Mouse (Mus musculus) neutrophil, adult 83 days (primary cell): ENCODE results near the gene Znrf3. TPM values are rescaled to one million over a fixed set of nuclear protein-coding genes. Genes with fewer than 3 reads are reported as not detected.

Experiments
- total RNA-seq, 2 experiments: library from RNA; stranded (reverse); gene quantifications; one replicate each; pipeline ENCODE4 v1.2.4; 2023

Gene Znrf3
- 1 to 10 TPM; 1.1 TPM for total RNA-seq

DNA sequence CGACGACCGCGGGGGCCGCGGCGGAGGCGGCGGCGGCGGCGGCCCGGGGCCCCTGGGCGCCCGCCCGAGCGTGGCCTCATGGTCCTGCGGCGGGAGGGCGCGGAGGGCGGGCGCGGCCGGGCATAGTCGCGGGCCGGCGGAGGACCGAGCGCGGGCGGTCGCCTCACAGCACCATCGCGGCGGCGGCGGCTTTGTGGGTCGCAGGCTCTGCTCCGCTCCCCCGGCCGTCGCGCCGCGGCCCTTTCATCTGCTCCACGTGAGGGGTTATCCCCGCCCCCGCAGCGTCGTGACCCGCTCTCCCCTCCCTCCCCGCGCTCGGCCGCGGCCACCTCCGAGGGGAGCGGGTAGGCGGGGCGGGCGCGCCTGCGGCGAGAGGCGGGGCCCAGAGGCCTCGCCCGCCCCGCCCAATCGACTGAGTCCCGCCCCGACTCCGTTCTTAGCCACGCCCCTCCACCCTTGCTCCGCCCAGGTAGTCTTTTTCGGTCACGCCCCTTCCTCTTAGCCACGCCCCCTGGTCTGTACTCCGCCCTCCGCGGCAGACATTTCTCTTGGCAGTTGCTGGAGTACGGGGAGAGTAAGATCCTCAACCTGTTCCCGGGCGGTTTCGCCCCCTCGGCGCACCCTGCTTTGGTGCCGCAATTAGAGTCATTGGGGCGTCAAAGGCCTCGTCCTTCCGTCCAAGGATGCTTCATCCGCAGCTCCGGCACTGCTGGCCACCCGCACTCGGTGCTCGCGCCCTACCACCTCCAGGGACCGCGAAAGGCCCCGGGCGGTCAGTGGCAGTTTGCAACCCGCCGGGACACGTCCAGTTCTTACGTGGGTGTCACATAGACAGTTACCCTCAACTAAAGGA is at the start of gene Znrf3:
Gene Znrf3, minus strand, starts transcription at position 249 of the 853 bp plus-strand sequence.

DNA sequence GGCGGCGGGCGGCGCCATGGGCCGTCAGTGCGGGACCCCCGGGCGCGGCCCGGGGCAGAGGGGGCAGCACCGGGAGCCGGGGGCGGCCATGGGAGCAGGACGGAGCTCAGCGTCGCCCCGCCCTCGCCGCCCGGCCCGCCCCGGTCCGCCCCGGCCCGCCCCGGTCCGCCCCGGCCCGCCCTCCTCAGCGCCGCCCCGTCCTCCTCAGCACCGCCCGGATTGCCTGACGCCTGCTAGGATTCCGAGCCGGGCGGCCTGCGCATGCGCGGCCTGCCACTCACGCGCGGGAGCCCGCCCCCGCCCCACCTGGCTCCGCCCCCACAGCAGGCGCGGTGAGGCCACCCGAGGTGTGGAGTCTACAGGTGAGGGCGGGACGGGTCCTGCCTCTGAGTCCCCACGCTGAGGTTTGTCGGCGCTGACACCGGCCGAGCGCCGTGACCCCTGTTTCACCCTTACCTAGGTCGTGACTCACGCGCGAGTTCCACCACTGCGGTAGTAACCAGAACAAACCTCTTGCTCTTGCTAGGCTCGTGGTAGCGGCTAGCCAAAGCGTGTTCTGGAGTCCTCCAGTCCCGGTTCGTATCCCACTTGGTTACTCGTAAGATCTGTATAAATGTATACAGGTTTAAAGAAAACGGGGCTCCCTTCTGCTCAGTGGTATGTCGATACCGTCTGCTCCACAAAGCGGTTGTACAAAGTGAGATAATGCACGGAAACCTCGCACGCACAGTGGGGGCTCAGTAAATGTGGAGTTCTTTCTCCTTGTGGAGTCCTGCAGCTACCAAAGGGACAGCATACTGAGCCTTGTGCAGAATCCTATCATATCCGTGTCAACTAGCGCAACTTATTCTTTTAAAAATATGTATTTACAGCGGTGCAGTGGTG is 182.9 kb downstream of the Znrf3 start, which contains the start of gene Kremen1:
Gene Kremen1, minus strand, starts transcription at position 51 of the 885 bp plus-strand sequence.

Other genes starting within 250 kb of the Znrf3 start
- gene Kremen1, start 183.3 kb downstream of the Znrf3 start, total RNA-seq: 1 to 10 TPM; 5.2 to 6.7 TPM
- gene Xbp1, start 75.8 kb upstream of the Znrf3 start, total RNA-seq: 100 to 1,000 TPM; 138 to 141 TPM
- 10 to 100 TPM; 13.1 to 14.1 TPM for gene Ccdc117, start 97.3 kb upstream of the Znrf3 start, total RNA-seq
- not detected for gene Ankrd36, start 124.8 kb upstream of the Znrf3 start, total RNA-seq